Mouse (Mus musculus): Measurements from ENCODE around the gene Gm6592. TPM values are rescaled to one million over a fixed set of nuclear protein-coding genes. Genes with fewer than 3 reads are reported as not detected.

The Gm6592 gene
- polyA plus RNA-seq, 1 experiment from 2014 or later: not detected

Other genes with a start within 250 kb of the Gm6592 start
- gene Ssxb8, start 153.2 kb upstream of the Gm6592 start, polyA plus RNA-seq (2016; fragmentation: Nextera tagmentation; extraction: Ambion mirVana): not detected in 2 replicates
- gene Ssx9, start 95.6 kb upstream of the Gm6592 start, polyA plus RNA-seq (2016; fragmentation: Nextera tagmentation; extraction: Ambion mirVana): not detected in 2 replicates
- gene Ssxb5, start 40.3 kb upstream of the Gm6592 start, polyA plus RNA-seq (2016; fragmentation: Nextera tagmentation; extraction: Ambion mirVana): not detected in 2 replicates
- not detected in 2 replicates for gene Gm5751, start 30.3 kb downstream of the Gm6592 start, polyA plus RNA-seq (2016; fragmentation: Nextera tagmentation; extraction: Ambion mirVana)
- 3.4 and 3.9 TPM in 2 replicates for gene B630019K06Rik, start 48.4 kb downstream of the Gm6592 start, polyA plus RNA-seq (2016; fragmentation: Nextera tagmentation; extraction: Ambion mirVana)
- gene Fthl17b, start 119.0 kb downstream of the Gm6592 start, polyA plus RNA-seq (2016; fragmentation: Nextera tagmentation; extraction: Ambion mirVana): not detected in 2 replicates
- gene Fthl17c, start 132.6 kb downstream of the Gm6592 start, polyA plus RNA-seq (2016; fragmentation: Nextera tagmentation; extraction: Ambion mirVana): not detected in 2 replicates
- gene Fthl17d, start 142.8 kb downstream of the Gm6592 start, polyA plus RNA-seq (2016; fragmentation: Nextera tagmentation; extraction: Ambion mirVana): not detected in 2 replicates
- not detected in 2 replicates for gene Fthl17e, start 189.5 kb downstream of the Gm6592 start, polyA plus RNA-seq (2016; fragmentation: Nextera tagmentation; extraction: Ambion mirVana)
- not detected in 2 replicates for gene Fthl17f, start 219.0 kb downstream of the Gm6592 start, polyA plus RNA-seq (2016; fragmentation: Nextera tagmentation; extraction: Ambion mirVana)